Mouse (Mus musculus): ENCODE measurements around the gene Exoc4.

- TF ChIP-seq TCF12 (IDR thresholded peaks at IDR 0.05; ENCODE audit: insufficient read depth, poor library complexity, severe bottlenecking) (no peak), POLR2A (IDR thresholded peaks at IDR 0.05; ENCODE audit: insufficient read length, low read depth) (no peak), MAX (IDR thresholded peaks at IDR 0.05; ENCODE audit: low read depth) (no peak)
Observed at GRCm38 (mm10) chr6:33963092-33963491, 714.2 kb downstream of the Exoc4 start.
